ENCODE assay signal across 7 mouse cellular contexts in genomic region chr12:113143164-113143563, GRCm38 (mm10). TPM values are rescaled to one million over a fixed set of nuclear protein-coding genes. Genes with fewer than 3 reads are reported as not detected.
A peak's percentile ranks its signal among the peaks of the same experiment; 100 is the strongest.
DNase-seq lines count a peak whose midpoint lies in the region; ATAC-seq and TF ChIP-seq lines count a peak whose summit lies in the region.

No protein-coding gene starts in this region.

- 0 out of 2 replicates have a peak overlapping the region, but pooled peaks have one; percentile 6 for H3K4me3 ChIP-seq in embryonic facial prominence, embryonic 11.5 days (ENCODE audit: low read depth, low read length)
- peak overlapping the region; percentile 16; the same call in 1 of the 2 replicates for H3K4me3 ChIP-seq in intestine, postnatal 0 days (ENCODE audit: low read depth, low read length)
- H3K4me3 ChIP-seq in midbrain, embryonic 12.5 days: peak overlapping the region; percentile 72; the same call in 1 of the 2 replicates

- peaks cover 7% of the 10 kb centered on the region for H3K4me1 ChIP-seq in embryonic facial prominence, embryonic 11.5 days (ENCODE audit: control insufficient read depth, insufficient read depth, low read length)
- peaks cover 13% of the 10 kb centered on the region for H3K4me1 ChIP-seq in intestine, postnatal 0 days (replicated peaks; ENCODE audit: control insufficient read depth, insufficient read depth, low read length)
- peaks cover 53% of the 10 kb centered on the region for H3K4me1 ChIP-seq in midbrain, embryonic 12.5 days

- ATAC-seq in embryonic facial prominence, embryonic 11.5 days (replicated peaks; ENCODE audit: insufficient number of reproducible peaks, low FRiP score, low TSS enrichment, low read depth): no peak
- no peak for ATAC-seq in intestine, postnatal 0 days
- no peak for ATAC-seq in midbrain, embryonic 12.5 days (ENCODE audit: low FRiP score, low read depth)
- no peak for ATAC-seq in megakaryocyte, adult 5-6 weeks (ENCODE audit: poor library complexity, severe bottlenecking)

- H3K36me3 ChIP-seq in embryonic facial prominence, embryonic 11.5 days (replicated peaks; ENCODE audit: control insufficient read depth, insufficient read depth, low read depth, low read length): no peaks in the 10 kb centered on the region; the same call in 1 of the 2 replicates
- peaks cover 7% of the 10 kb centered on the region; the same call in 1 of the 2 replicates for H3K36me3 ChIP-seq in intestine, postnatal 0 days (ENCODE audit: control insufficient read depth, insufficient read depth)
- H3K36me3 ChIP-seq in midbrain, embryonic 12.5 days: peaks cover 32% of the 10 kb centered on the region

- no peak overlapping the region for H3K9ac ChIP-seq in embryonic facial prominence, embryonic 11.5 days (replicated peaks; ENCODE audit: low read length)
- no peak overlapping the region for H3K9ac ChIP-seq in intestine, postnatal 0 days (ENCODE audit: low read depth, low read length)
- peak overlapping the region; percentile 78 for H3K9ac ChIP-seq in midbrain, embryonic 12.5 days (replicated peaks)

- DNase-seq in embryonic facial prominence, embryonic 11.5 days (ENCODE audit: low spot score): no peak
- peak; percentile 98 for DNase-seq in heart, adult 11 months
- no peak for DNase-seq in ovary, postnatal 10 days (ENCODE audit: low spot score)
- no peak for DNase-seq in spleen, postnatal 14 days (ENCODE audit: low spot score in 2 of 2)

- no peak overlapping the region for H3K27ac ChIP-seq in embryonic facial prominence, embryonic 11.5 days (replicated peaks; ENCODE audit: low read depth, low read length)
- no peak overlapping the region; the same call in 1 of the 2 replicates for H3K27ac ChIP-seq in intestine, postnatal 0 days (ENCODE audit: low read depth, low read length)
- H3K27ac ChIP-seq in midbrain, embryonic 12.5 days (replicated peaks): peak overlapping the region; percentile 52; the same call in 1 of the 2 replicates

- peaks cover 22% of the 10 kb centered on the region for H3K27me3 ChIP-seq in embryonic facial prominence, embryonic 11.5 days (ENCODE audit: control insufficient read depth, insufficient read depth, low read length)
- H3K27me3 ChIP-seq in intestine, postnatal 0 days (replicated peaks; ENCODE audit: control insufficient read depth, insufficient read depth, low read length): peaks cover 34% of the 10 kb centered on the region
- peaks cover 34% of the 10 kb centered on the region for H3K27me3 ChIP-seq in midbrain, embryonic 12.5 days

- peak overlapping the region; percentile 19; the same call in 1 of the 2 replicates for H3K4me2 ChIP-seq in embryonic facial prominence, embryonic 11.5 days (ENCODE audit: low read depth, low read length)
- peak overlapping the region; percentile 89 for H3K4me2 ChIP-seq in intestine, postnatal 0 days (replicated peaks; ENCODE audit: low read depth)
- peak overlapping the region; percentile 65 for H3K4me2 ChIP-seq in midbrain, embryonic 12.5 days (replicated peaks)

- 60% methylated on average over 7 of the region's 7 CpGs for WGBS in embryonic facial prominence, embryonic 11.5 days
- 43% methylated on average over 7 of the region's 7 CpGs for whole genome bisulfite sequencing in intestine, postnatal 0 days
- WGBS in midbrain, embryonic 12.5 days: 71% methylated on average over 7 of the region's 7 CpGs

- H3K9me3 ChIP-seq in embryonic facial prominence, embryonic 11.5 days (replicated peaks; ENCODE audit: control insufficient read depth, low read length): no peaks in the 10 kb centered on the region
- H3K9me3 ChIP-seq in intestine, postnatal 0 days (ENCODE audit: control insufficient read depth): no peaks in the 10 kb centered on the region
- H3K9me3 ChIP-seq in midbrain, embryonic 12.5 days: no peaks in the 10 kb centered on the region

- TF ChIP-seq CTCF in intestine, postnatal 0 days (IDR thresholded peaks at IDR 0.05; ENCODE audit: low read depth): peak; percentile 31

RNA-seq across cellular contexts. Expression of gene Crip1, which starts 3.0 kb away (rescaled TPM):
- 63.5 and 72.1 TPM in 2 replicates for polyA plus RNA-seq in embryonic facial prominence, embryonic 11.5 days (2014; fragmentation: Nextera tagmentation; extraction: Ambion mirVana)
- 1,918 and 1,992 TPM in 2 replicates for polyA plus RNA-seq in intestine, postnatal 0 days (2015; fragmentation: Nextera tagmentation; extraction: Ambion mirVana)
- 70.4 and 86.3 TPM in 2 replicates for polyA plus RNA-seq in midbrain, embryonic 12.5 days (2016; fragmentation: Nextera tagmentation; extraction: Ambion mirVana)
- total RNA-seq in megakaryocyte, adult 5-6 weeks (2015): 2,464 and 2,556 TPM in 2 replicates
- 1,998 and 2,176 TPM in 2 replicates for total RNA-seq in megakaryocyte, adult 5-6 weeks (2017)

RNA-seq across cellular contexts. Expression of gene Crip2, which starts 3.1 kb away (rescaled TPM):
- polyA plus RNA-seq in embryonic facial prominence, embryonic 11.5 days (2014; fragmentation: Nextera tagmentation; extraction: Ambion mirVana): 72.7 and 83.3 TPM in 2 replicates
- 90.4 and 96.8 TPM in 2 replicates for polyA plus RNA-seq in intestine, postnatal 0 days (2015; fragmentation: Nextera tagmentation; extraction: Ambion mirVana)
- 257 and 284 TPM in 2 replicates for polyA plus RNA-seq in midbrain, embryonic 12.5 days (2016; fragmentation: Nextera tagmentation; extraction: Ambion mirVana)
- total RNA-seq in megakaryocyte, adult 5-6 weeks (2015): 0.38 and 2.0 TPM in 2 replicates
- 2.1 TPM in 1 of 2 replicates, not detected in the other for total RNA-seq in megakaryocyte, adult 5-6 weeks (2017)

RNA-seq across cellular contexts. Expression of gene Tedc1, which starts 13.1 kb away (rescaled TPM):
- 26.4 and 27.4 TPM in 2 replicates for polyA plus RNA-seq in embryonic facial prominence, embryonic 11.5 days (2014; fragmentation: Nextera tagmentation; extraction: Ambion mirVana)
- 5.5 and 6.8 TPM in 2 replicates for polyA plus RNA-seq in intestine, postnatal 0 days (2015; fragmentation: Nextera tagmentation; extraction: Ambion mirVana)
- 43.5 and 44.3 TPM in 2 replicates for polyA plus RNA-seq in midbrain, embryonic 12.5 days (2016; fragmentation: Nextera tagmentation; extraction: Ambion mirVana)
- total RNA-seq in megakaryocyte, adult 5-6 weeks (2015): 3.6 and 3.7 TPM in 2 replicates
- total RNA-seq in megakaryocyte, adult 5-6 weeks (2017): 12.3 and 13.0 TPM in 2 replicates

RNA-seq across cellular contexts. Expression of gene Tmem121, which starts 42.6 kb away (rescaled TPM):
- 5.7 and 8.9 TPM in 2 replicates for polyA plus RNA-seq in embryonic facial prominence, embryonic 11.5 days (2014; fragmentation: Nextera tagmentation; extraction: Ambion mirVana)
- polyA plus RNA-seq in intestine, postnatal 0 days (2015; fragmentation: Nextera tagmentation; extraction: Ambion mirVana): 3.4 and 3.5 TPM in 2 replicates
- 25.1 and 25.3 TPM in 2 replicates for polyA plus RNA-seq in midbrain, embryonic 12.5 days (2016; fragmentation: Nextera tagmentation; extraction: Ambion mirVana)
- 0.69 TPM in 1 of 2 replicates, not detected in the other for total RNA-seq in megakaryocyte, adult 5-6 weeks (2015)
- total RNA-seq in megakaryocyte, adult 5-6 weeks (2017): not detected in 2 replicates

RNA-seq across cellular contexts. Expression of gene Mta1, which starts 45.1 kb away (rescaled TPM):
- 18.7 and 20.7 TPM in 2 replicates for polyA plus RNA-seq in embryonic facial prominence, embryonic 11.5 days (2014; fragmentation: Nextera tagmentation; extraction: Ambion mirVana)
- polyA plus RNA-seq in intestine, postnatal 0 days (2015; fragmentation: Nextera tagmentation; extraction: Ambion mirVana): 4.9 and 5.6 TPM in 2 replicates
- polyA plus RNA-seq in midbrain, embryonic 12.5 days (2016; fragmentation: Nextera tagmentation; extraction: Ambion mirVana): 19.3 and 20.4 TPM in 2 replicates
- 32.0 and 35.5 TPM in 2 replicates for total RNA-seq in megakaryocyte, adult 5-6 weeks (2015)
- total RNA-seq in megakaryocyte, adult 5-6 weeks (2017): 14.5 and 21.4 TPM in 2 replicates

Comparison
In these comparisons a context has a peak if more than half of its experiments do, and no peak if none do; other contexts are left out.
1. H3K4me2 ChIP-seq: peak in every context shown above with its lines; median percentile 89 in intestine, postnatal 0 days; 65 in midbrain, embryonic 12.5 days; 19 in embryonic facial prominence, embryonic 11.5 days.
2. H3K4me3 ChIP-seq: peak in every context shown above with its lines; median percentile 72 in midbrain, embryonic 12.5 days; 16 in intestine, postnatal 0 days; 6 in embryonic facial prominence, embryonic 11.5 days.
3. RNA of gene Crip1, which starts 3.0 kb away (polyA plus RNA-seq): 1,918 to 1,992 TPM in intestine, postnatal 0 days; 70.4 to 86.3 TPM in midbrain, embryonic 12.5 days and 63.5 to 72.1 TPM in embryonic facial prominence, embryonic 11.5 days; every median in the first group is over 10 times any median in the second.